Mouse (Mus musculus) stomach, postnatal 0 days (tissue): ENCODE data around the gene Bdkrb1.

Source experiments
- CTCF ChIP-seq: IDR thresholded peaks from 2 replicates; pipeline ENCODE4 v1.5.1; 2016; ENCODE audit warnings: antibody characterized with exemption, low read depth, mild to moderate bottlenecking, moderate library complexity
- EP300 ChIP-seq: optimal IDR thresholded peaks from 2 replicates; pipeline ENCODE3; 2016; ENCODE audit warnings: antibody characterized with exemption

GRCm38 (mm10) chr12:105611045-105611444 lies 8.2 kb downstream of the Bdkrb1 start:
- TF ChIP-seq CTCF: no peak
- no peak for TF ChIP-seq EP300
